Mouse (Mus musculus) lung, postnatal 0 days (tissue): ENCODE measurements at regions not wholly inside any gene's neighbourhood (a gene's known extent, or its start where the extent isn't known, plus 50 kb on each side); places are given as distances from the start of the nearest gene placed in this dataset.

Source experiments
- CTCF ChIP-seq: IDR thresholded peaks from 2 replicates; pipeline ENCODE4 v1.5.1; 2016; ENCODE audit warnings: antibody characterized with exemption, mild to moderate bottlenecking
- EP300 ChIP-seq: IDR thresholded peaks from 2 replicates; pipeline ENCODE4 v1.6.1; 2016; ENCODE audit warnings: antibody characterized with exemption, mild to moderate bottlenecking, control low read depth

GRCm38 (mm10) chr13:54293006-54293405 lies 78.1 kb upstream of the Cplx2 start:
- TF ChIP-seq CTCF (no peak), EP300 (no peak)
